Mouse (Mus musculus) spleen, adult 2 months (tissue): ENCODE measurements around the gene Myl7.

Source experiments
- CTCF ChIP-seq: fragments of 200-500 bp; IDR thresholded peaks from 2 replicates; pipeline ENCODE4 v1.5.1; 2011; ENCODE audit warnings: mild to moderate bottlenecking, inconsistent platforms; ENCODE audit not compliant: insufficient read depth, insufficient read length, insufficient replicate concordance; ENCODE audit errors: extremely low read depth
- POLR2A ChIP-seq: fragments of 200-500 bp; IDR thresholded peaks from 2 replicates; pipeline ENCODE4 v1.6.1; 2011; ENCODE audit warnings: low read depth, low read length, inconsistent platforms

DNA sequence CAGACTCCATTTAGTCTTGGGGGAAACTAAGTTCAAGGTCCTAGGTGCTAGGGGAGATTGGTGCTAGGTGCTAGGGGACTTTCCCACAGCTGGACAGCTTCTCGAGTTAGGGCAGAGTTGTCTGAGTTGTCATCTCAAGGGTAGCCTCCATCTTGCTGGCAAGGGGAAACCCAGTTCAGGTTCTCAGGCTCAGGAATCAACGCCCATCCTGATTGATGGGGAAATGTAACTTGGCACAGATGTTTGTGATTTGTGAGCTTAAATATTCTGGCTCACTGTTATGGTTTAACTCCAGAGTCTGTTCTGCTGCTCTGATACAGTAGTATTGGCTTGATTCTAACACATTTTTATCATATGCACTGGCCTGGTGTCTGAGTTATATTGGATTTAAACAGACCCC, 19.5 kb upstream of the Myl7 start:
- TF ChIP-seq CTCF (no peak), POLR2A (no peak)
